Mouse (Mus musculus): ENCODE data around the gene Gm42688. TPM values are rescaled to one million over a fixed set of nuclear protein-coding genes. Genes with fewer than 3 reads are reported as not detected.
"Not testable (repeated sequence)": the region's sequence is repeated elsewhere in the genome, so short reads cannot be mapped to it uniquely, and the experiment has no call there.

Gm42688 gene
- total RNA-seq, 2 experiments from 2014 or later: 0.99 to 1.6 TPM

GRCm38 (mm10) chr6:83135571-83136161 lies 34.2 kb downstream of the Gm42688 start:
- intact Hi-C loops (cut with DNase I): no loop called here
- DNase-seq (ENCODE audit: low spot score): no peak

GRCm38 (mm10) chr6:83136291-83136880 lies 35.0 kb downstream of the Gm42688 start:
- no peak for DNase-seq (ENCODE audit: low spot score)
- intact Hi-C loops (cut with DNase I): no loop called here

GRCm38 (mm10) chr6:83136881-83137575 lies 35.6 kb downstream of the Gm42688 start:
- intact Hi-C loops (cut with DNase I): no loop called here
- DNase-seq (ENCODE audit: low spot score): peak; percentile 75

GRCm38 (mm10) chr6:83137576-83137950 lies 36.1 kb downstream of the Gm42688 start:
- peak; percentile 88 for DNase-seq (ENCODE audit: low spot score)
- intact Hi-C loops (cut with DNase I): no loop called here

GRCm38 (mm10) chr6:83138056-83138455 lies 36.6 kb downstream of the Gm42688 start:
- intact Hi-C loops (cut with DNase I): no loop called here
- no peak for DNase-seq (ENCODE audit: low spot score)

GRCm38 (mm10) chr6:83140044-83140443 lies 38.6 kb downstream of the Gm42688 start:
- no peak for DNase-seq (ENCODE audit: low spot score)
- intact Hi-C loops (cut with DNase I): no loop called here

- intact Hi-C loops (cut with DNase I): no loop called here
- no peak for DNase-seq (ENCODE audit: low spot score)
Observed at GRCm38 (mm10) chr6:83141636-83142035, 40.2 kb downstream of the Gm42688 start.

- no peak for DNase-seq (ENCODE audit: low spot score)
- intact Hi-C loops (cut with DNase I): no loop called here
Observed at GRCm38 (mm10) chr6:83142211-83142731, 40.9 kb downstream of the Gm42688 start.

- DNase-seq (ENCODE audit: low spot score): no peak
- intact Hi-C loops (cut with DNase I): no loop called here
Observed at GRCm38 (mm10) chr6:83142886-83143285, 41.5 kb downstream of the Gm42688 start.

GRCm38 (mm10) chr6:83145209-83145608 lies 43.8 kb downstream of the Gm42688 start:
- intact Hi-C loops (cut with DNase I): no loop called here
- DNase-seq (ENCODE audit: low spot score): no peak

- intact Hi-C loops (cut with DNase I): no loop called here
Observed at GRCm38 (mm10) chr6:83145805-83146204, 44.4 kb downstream of the Gm42688 start.

GRCm38 (mm10) chr6:83147280-83147679 lies 45.9 kb downstream of the Gm42688 start:
- intact Hi-C loops (cut with DNase I): no loop called here
- DNase-seq (ENCODE audit: low spot score): no peak

More at GRCm38 (mm10) chr6:83145805-83146204, 44.4 kb downstream of the Gm42688 start:
- DNase-seq (ENCODE audit: low spot score): no peak

- intact Hi-C loops (cut with DNase I): no loop called here
- DNase-seq (ENCODE audit: low spot score): no peak
Observed at GRCm38 (mm10) chr6:83151721-83152120, 50.3 kb downstream of the Gm42688 start.

GRCm38 (mm10) chr6:83153038-83153437 lies 51.6 kb downstream of the Gm42688 start:
- intact Hi-C loops (cut with DNase I): no loop called here
- no peak for DNase-seq (ENCODE audit: low spot score)

GRCm38 (mm10) chr6:83153485-83153884 lies 52.1 kb downstream of the Gm42688 start:
- DNase-seq (ENCODE audit: low spot score): no peak
- intact Hi-C loops (cut with DNase I): no loop called here

- DNase-seq (ENCODE audit: low spot score): no peak
Observed at GRCm38 (mm10) chr6:83155552-83156238, 54.3 kb downstream of the Gm42688 start.

GRCm38 (mm10) chr6:83156259-83156684 lies 54.9 kb downstream of the Gm42688 start, which contains the start of the genes Wdr54 and 1700003E16Rik:
Gene Wdr54, minus strand, starts transcription at chr6:83156397.
Gene 1700003E16Rik, plus strand, starts transcription at chr6:83156404.
- intact Hi-C loops (cut with DNase I): no loop called here
- DNase-seq (ENCODE audit: low spot score): no peak

More at GRCm38 (mm10) chr6:83155552-83156238, 54.3 kb downstream of the Gm42688 start:
- intact Hi-C loops (cut with DNase I): no loop called here

GRCm38 (mm10) chr6:83159456-83159855 lies 58.0 kb downstream of the Gm42688 start:
- not testable (repeated sequence) for DNase-seq (ENCODE audit: low spot score)
- intact Hi-C loops (cut with DNase I): loop anchor here (2.0 kb wide), 2 partner anchors 45 to 163 kb away; partner anchors contain the start of gene Mogs
